Mouse (Mus musculus) adrenal gland, postnatal 14 days (tissue): ENCODE measurements around the gene Dnm1l. TPM values are rescaled to one million over a fixed set of nuclear protein-coding genes. Genes with fewer than 3 reads are reported as not detected.
A peak's percentile ranks its signal among the peaks of the same experiment; 100 is the strongest.
"Not testable (repeated sequence)": the region's sequence is repeated elsewhere in the genome, so short reads cannot be mapped to it uniquely, and the experiment has no call there.

Experiments used
- DNase-seq: peaks from one replicate; pipeline ENCODE4 v3.0.0; 2021; ENCODE audit warnings: mixed read lengths
- long read RNA-seq, 2 experiments: library from polyadenylated mRNA; stranded (forward); transcript quantifications; one replicate each; pipeline ENCODE4 v2.0.0; 2021
- total RNA-seq: library from RNA; stranded (reverse); gene quantifications from 2 replicates; pipeline ENCODE4 v1.2.3, GENCODE M21; 2021

The Dnm1l gene
- 72.6 and 77.9 TPM in 2 replicates for total RNA-seq
- long read RNA-seq, experiment 1, transcript Dnm1l-201 (18 exons, 3,951 nt): major isoform, 17 of 36 reads
- long read RNA-seq, experiment 1, partial matches to known transcripts: 4 of 36 reads
- long read RNA-seq, experiment 1, other reads (novel, unspliced or antisense): 14 of 36 reads
- long read RNA-seq, experiment 2, transcript Dnm1l-201 (18 exons, 3,951 nt): major isoform, 10 of 27 reads
- long read RNA-seq, experiment 2, partial matches to known transcripts: 6 of 27 reads
- long read RNA-seq, experiment 2, other reads (novel, unspliced or antisense): 10 of 27 reads

DNA sequence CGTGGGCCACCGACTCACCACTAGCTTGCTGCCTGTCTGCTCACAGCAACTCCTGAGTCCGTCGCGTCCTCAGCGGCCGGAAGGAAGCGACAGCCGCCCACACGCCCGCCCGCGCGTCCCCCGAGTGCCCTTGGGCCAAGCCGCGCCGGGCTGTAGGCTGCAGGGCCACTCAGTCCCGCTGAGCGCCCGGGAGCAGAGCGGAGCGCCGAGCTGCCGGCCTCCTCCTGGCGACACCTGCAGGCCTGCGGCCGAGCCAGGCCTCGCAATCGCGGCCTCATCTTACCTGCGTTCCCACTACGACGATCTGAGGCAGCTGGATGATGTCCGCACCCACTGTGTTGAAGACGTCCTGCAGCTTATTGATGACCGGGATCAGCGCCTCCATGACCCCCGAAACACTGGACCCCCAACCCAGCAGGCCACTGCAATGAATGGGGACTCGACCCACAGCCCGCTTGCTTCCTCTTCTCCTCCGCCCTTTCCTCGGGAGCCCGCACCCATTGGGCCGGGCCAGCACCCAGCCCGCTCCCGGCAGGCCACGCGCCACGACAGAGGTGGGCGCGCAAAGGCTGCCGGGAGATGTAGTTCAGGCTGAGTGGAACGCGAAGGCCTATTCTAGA, at the start of gene Dnm1l:
Gene Dnm1l, minus strand, starts transcription at position 479 of the 620 bp plus-strand sequence.
- peak; percentile 96 for DNase-seq

DNA sequence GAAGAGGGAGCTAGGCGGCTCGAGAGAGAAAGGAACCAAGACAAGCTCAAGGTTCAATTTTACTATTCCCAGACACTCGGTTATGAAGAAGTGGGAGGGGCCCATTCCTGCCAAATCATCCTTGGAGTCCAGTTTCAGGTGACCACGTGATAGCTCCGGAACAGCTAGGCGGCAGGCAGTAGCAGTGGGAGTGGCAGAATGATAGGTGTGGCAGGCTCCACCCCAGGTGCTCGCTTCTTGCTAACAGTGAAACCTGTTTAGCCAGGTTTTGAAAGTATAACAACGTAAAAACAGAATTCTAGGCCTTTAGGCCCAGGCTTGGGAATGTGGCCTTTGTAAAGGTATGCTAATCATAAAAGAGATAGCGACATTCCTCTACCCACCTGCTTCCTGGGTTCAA, 8.5 kb upstream of the Dnm1l start:
- not testable (repeated sequence) for DNase-seq

DNA sequence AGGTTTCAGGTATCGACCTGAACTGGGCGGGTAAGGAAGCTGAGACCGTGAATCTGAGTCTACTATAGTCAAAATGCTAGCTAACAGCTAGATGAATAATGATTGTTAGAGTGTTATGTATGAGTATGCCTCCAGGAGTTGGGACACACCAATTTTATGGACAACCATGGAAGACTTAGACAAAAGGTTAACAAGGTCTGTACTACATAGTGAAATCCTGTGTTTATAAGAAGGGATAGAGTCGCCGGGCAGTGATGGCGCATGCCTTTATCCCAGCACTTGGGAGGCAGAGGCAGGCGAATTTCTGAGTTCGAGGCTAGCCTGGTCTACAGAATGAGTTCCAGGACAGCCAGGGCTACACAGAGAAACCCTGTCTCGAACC, 333 bp upstream of the Dnm1l start:
- not testable (repeated sequence) for DNase-seq

DNA sequence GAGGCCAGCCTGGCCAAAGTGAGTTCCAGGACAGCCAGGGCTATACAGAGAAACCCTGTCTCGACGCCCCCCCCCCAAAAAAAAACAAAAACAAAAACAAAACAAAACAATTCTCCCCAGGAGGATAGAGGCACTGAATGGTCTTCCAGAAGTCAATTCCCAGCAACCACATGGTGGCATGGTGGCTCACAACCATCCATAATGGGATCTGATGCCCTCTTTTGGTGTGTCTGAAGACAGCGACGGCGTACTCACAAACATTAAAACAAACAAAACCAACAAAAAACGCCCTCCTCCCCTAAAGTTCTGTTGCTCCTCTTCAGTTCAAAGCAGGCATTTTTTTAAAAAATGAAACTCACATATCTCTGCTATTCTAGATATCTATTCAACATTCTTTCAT, 851 bp downstream of the Dnm1l start:
- no peak for DNase-seq

DNA sequence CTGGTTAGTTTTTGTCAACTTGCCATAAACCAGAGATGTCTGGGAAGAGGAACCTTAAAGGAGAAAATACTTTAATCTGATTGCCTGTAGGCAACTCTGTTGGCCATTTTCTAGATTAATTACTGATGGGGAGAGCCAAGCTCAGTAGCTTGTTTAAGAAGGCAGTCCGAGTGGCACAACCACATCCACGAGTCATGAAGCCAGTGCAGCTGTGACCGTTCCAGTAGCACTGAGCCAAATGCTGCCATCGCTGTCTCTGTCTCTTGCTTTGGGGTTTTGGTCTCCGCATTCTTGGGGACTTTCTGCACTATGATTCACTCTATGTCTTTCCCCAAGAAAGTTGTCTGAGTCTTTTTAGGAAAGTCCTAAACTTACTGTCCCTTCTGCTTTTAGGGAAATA, 12.3 kb downstream of the Dnm1l start:
- no peak for DNase-seq

DNA sequence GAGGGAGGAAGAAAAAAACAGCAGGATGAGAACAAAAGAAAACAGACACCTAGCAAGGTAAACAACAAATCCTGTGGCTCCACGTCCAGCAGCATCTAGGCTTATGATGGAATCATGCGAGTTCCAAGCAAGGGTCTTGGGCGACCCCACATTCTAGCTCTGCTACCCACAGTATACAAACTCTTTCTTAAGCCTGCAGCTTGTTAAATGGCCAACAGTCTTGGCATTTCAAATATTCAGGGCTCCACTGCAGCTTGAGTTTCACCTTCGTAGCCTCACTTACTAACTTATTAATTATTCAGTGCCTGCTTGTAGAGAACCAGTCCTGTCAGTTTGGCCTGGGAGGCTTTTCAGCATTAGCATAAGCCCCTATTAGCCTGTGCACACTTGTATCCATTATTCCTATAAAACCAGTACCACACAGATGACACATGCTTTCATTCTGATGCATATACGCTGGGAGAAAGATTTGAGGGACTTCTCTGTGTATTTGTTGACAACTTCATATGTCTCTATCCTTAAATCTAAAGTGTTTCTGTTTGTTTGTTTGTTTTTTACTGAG, 32.9 kb downstream of the Dnm1l start:
- no peak for DNase-seq

DNA sequence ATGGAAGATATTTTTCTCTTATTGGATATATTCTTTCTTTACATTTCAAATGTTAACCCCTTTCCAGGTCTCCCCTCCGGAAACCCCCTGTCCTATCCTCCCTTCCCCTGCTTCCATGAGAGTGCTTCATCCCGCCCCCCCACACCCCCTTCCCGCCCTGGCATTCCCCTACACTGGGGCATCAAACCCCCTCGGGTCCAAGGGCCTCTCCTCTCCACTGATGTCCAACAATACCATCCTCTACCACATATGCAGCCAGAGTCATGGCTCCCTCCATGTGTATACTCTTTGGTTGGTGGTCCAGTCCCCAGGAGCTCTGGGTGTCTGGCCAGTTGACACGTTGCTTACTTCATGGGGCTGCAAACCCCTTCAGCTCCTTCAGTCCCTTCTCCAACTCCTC, 47.4 kb downstream of the Dnm1l start:
- DNase-seq: no peak

DNA sequence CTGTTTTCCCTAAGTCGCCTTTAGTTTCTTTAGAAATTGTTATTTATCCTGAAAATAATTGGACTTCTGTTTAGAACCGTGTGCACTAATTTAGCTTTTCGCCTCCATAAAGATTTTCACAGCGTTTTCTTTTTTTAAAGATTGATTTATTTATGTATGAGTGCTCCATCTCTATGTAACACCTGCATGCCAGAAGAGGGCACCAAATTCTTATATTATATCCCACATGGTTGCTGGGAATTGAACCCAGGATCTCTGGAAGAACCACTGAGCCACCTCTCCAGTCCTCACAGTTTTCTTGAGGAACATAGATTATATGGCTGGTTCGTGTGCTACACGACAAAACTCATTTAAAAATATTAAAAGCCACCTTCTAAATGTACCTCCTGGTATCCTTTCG, 54.9 kb downstream of the Dnm1l start:
- DNase-seq: no peak

DNA sequence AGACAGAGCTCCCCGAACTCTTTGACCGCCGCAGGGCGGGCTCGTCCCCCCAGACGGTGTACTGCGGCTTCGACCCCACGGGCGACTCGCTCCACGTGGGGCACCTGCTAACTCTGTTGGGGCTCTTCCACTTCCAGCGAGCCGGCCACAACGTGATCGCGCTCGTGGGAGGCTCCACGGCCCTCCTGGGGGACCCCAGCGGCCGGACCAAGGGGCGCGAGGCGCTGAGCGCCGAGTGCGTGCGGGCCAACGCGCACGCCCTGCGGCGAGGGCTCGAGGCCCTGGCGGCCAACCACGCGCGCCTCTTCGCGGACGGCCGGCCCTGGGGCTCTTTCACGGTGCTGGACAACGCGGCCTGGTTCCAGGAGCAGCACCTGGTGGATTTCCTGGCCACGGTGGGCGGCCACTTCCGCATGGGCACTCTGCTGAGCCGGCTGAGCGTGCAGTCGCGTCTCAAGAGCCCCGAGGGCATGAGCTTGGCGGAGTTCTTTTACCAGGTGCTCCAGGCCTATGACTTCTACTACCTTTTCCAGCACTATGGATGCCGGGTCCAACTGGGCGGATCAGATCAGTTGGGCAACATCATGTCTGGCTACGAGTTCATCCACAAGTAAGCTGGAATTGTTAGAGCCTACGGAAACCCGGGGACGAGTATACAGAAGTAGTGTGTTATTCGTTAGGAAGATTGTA, 55.5 kb downstream of the Dnm1l start:
- peak; percentile 62 for DNase-seq

DNA sequence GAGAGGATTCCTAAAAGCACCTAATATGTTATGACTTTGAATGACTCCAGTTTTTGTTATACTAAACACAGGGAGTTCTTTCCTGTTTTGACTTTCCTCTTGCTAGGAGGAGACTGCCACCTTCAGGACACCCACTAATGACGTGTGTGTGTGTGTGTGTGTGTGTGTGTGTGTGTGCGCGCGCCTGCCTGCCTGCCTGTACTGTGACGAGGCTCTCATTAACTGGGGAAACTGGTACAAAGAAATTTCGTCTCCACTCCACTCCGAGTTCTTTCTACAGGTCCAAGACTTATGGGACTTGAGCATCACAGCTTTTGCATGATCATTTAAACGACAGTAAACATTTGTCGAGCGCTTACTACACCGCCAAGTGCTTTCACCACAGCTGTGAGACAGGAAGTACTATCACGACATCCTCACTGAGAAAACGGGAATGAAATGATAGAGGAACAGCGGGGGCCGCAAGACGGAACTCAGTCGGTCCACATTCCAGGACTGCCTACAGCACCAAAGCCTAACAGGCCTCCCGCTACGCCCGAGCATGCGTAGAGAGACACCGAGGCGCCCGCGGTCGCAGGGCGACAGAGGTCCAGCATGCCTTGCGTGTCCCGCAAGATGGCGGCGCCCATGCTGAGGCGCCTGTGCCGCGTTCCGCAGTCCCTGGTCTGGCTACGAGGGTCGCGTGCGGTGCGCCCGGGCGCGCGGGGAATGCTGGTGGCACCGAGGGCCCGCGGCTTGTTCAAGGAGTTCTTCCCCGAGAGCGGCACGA, 56.2 kb downstream of the Dnm1l start, which contains the start of gene Yars2:
Gene Yars2, plus strand, starts transcription at position 597 of the 769 bp plus-strand sequence.
- DNase-seq: peak; percentile 95

DNA sequence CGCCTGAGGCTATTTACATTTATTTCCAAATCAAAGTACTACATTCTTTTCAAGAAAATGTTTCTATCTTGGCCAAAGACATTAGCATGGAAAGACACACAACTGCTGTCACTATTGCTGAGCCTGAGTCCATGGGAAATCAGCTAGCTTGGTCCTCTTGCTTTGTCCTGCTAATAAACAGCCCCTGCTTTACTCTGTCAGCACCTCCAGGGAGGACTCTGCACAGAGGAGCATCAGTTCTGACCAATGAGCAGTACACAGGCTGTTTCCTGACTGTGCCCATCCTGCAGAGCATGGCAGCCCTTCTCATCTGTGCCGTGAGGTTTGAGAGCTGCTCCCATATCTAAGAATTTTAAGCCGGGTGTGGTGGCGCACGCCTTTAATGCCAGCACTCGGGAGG, 85.0 kb downstream of the Dnm1l start:
- DNase-seq: no peak

DNA sequence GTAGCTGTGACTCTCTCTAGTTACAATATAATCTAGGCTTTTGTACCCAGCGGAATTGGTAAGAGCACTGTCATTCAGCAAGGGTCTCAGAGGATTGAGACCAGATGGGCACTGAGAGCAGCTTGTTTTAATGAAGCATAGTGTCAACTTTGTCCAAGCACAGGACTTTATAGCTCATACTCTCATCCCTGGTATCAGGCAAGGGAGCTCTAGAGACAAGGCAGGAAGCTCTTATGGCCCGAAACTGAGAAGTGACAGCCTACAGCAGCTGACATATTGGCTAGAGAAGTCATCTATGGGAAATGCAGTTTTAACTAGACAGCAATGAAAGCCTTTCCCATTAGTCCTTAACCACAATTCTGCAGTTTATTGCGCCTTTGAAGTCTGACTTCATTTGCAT, 85.8 kb downstream of the Dnm1l start:
- no peak for DNase-seq

DNA sequence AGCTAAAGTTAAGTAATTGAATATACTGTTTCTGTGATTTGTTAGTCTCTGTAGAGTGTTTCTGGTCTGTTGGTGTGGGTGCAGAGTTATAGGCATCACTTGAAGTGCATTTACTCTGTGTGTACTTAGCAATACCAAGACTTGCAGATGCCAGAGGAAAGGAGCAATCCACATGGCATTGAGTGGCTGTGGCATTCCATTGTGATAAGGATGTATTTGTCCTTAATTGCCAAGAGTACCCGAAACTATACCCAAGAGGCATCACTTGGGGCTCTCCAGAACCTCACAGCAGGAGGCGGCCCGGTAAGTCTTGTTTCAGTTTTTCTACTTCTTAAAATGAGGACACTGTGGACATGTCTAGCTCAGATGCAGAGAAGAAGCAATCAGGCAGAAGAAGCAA, 96.3 kb downstream of the Dnm1l start:
- no peak for DNase-seq

Other genes starting within 250 kb of the Dnm1l start
- gene Pkp2, start 145.6 kb downstream of the Dnm1l start, total RNA-seq: 2.7 and 4.3 TPM in 2 replicates
- gene Yars2, start 56.0 kb downstream of the Dnm1l start, total RNA-seq: 33.8 and 41.7 TPM in 2 replicates
- 17.8 and 21.4 TPM in 2 replicates for gene Fgd4, start 241.6 kb upstream of the Dnm1l start, total RNA-seq